Mouse (Mus musculus): ENCODE measurements around the gene Wdfy1.

Gene Wdfy1

DNA sequence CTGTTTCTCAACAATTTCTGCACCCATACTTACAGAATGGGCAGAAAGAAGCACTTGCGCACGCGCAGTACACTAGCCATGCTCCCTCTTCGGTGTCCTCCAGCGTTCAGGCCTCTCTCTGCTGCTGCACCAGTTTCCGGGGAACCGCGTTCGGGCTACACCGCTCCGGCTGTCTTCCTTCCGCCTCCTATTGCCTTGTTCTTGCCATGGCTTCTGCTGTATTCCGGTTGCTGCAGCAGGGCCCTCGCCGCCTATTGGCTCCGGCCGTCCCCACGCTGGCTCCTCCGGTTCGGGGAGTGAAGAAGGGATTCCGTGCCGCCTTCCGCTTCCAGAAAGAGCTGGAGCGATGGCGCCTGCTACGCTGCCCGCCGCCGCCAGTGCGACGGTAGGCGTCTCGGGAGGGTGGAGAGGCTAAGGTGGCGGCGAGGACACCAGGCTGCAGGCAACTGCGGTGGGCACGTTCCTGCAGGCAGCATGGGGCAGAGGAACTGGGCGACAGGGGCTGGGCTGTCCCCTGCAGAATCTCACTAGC, at the start of gene Wdfy1, which contains the start of gene Mrpl44:
Gene Wdfy1 (minus strand): TSS at position 217 of the 532 bp plus-strand sequence.
Gene Mrpl44 (plus strand): TSS at position 92 of the 532 bp plus-strand sequence.
- DNase-seq: peak; percentile 96

DNA sequence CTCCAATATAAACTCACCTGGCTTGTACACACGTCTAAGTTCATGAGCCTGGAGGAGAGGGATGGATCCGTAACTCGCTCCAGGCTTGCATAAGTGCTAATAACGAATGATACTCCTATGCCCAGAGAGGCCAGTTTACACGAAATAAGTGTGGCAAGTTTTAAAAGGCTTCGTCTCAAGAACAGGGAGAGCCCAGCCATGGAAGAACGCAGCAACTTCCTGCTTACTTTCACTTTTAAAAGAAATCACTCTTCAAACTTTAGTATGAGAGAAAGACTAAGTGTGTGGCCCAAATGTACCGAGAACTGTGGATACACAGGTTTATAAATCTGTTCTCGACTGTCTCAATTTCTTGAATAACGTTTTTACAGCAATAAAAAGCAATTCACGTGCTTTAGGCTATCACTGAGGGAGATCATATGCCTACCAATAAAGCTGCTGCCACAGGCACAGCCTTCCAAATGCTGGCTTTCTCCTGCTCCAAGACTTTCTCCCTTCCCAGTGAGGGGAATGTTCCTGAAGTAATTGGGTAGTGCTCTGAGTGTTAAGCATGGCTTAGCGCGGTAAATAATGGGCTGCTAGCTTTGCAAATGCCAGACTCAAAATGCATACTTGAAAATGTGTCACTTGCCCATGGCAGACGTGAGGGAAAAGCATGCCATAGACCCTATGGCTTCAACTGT, 48.1 kb upstream of the Wdfy1 start:
- DNase-seq: no peak

DNA sequence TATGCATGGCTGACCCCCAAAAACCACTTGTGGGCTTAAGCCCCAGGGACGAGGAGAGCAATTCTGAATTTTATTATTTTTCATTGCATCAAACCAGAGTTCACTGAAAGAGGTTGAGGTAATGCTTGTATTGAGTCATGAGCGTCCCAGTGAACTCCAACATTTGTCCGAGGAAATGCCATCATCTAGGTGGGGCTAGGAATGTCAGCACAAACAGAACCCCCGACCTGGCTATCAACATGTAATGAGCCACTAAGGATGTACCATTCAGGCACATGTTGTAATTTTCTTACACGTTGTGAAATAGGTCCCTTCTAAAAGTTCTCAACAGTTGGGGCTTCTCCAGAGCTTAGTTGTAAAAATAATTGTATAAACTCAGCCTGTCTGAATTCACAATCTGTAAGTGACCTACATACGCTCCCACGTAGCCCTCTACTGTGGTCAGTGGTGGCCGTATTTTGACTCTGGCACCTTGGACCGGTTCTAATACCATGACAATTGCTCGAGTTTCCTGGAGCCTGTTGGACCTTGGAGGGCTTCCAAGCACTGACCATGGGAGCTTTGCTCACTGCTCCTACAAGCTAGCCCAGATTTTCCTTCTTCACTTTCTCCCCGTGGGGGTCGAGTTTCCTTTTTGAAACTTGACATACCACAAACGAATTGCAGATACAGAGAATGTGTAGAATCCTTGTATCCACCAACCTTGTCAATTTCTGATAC, 47.0 kb upstream of the Wdfy1 start:
- DNase-seq: peak; percentile 7

DNA sequence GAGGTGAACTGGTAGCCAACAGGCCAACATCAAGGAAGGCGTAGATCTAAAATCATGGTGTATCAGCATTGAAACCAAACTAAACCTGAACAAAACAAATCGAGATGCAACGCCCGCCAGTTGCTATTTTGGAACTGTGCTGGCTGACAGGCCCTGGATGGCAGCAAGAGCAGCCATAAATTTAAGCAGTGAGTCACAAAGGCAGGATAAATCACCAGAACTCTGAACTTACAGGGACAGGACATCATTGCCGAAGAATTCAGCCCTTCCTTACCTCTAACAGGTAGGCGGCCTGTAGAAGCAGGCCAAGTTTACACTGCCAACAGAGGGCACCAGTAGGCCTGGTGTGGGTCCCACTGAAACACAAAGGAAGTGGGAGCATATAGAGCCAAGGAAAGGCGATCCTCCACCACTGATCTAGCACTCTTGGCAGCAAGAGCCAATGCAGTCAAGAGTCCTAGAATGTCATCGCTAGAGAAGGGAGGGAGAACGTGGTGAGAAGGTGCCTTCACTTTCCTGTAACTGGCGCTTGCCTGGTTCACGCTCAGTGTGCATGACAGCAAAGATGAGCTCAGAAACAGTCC, 43.4 kb upstream of the Wdfy1 start:
- no peak for DNase-seq

DNA sequence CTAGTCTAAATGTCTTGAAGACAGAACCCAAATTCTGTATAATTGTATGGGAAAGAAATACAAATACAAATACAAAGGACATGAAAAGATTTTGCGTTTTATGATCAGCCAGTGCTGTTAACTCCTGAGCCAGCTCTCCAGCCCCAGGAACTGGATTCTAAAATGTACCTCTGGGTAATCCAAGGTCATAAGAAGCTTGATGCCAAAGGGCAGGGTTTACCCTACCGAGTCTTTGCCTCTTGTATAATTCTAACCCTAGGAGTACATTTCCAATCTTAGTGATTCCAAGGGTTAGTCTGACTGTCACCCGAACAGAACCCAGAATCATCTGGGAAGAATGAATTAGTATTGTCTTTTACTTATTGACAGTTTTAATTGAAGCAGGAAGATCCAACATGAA, 39.5 kb upstream of the Wdfy1 start:
- no peak for DNase-seq

DNA sequence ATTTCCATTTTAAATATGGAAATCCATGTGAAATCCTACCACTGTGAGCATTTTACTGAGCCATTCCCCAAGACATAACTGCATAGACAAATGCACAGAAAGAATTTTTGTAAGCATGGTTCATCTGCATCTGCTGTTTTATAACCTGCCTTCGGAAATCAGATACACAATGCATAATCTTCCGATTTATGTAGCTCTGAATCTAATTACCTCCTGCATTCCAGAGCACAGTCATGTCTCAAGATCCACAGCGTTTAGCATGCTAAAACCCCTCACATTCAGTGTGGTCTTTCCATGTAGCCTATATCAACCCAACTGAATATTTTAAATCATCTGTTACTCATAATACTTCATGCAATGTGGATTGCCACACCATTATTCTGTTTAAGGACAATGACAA, 33.5 kb upstream of the Wdfy1 start:
- DNase-seq: no peak

- DNase-seq: no peak
These were observed 30.9 kb upstream of the Wdfy1 start for GRCm38 (mm10) chr1:79806865-79807264.

GRCm38 (mm10) chr1:79803614-79804013, 27.7 kb upstream of the Wdfy1 start:
- DNase-seq: no peak

DNA sequence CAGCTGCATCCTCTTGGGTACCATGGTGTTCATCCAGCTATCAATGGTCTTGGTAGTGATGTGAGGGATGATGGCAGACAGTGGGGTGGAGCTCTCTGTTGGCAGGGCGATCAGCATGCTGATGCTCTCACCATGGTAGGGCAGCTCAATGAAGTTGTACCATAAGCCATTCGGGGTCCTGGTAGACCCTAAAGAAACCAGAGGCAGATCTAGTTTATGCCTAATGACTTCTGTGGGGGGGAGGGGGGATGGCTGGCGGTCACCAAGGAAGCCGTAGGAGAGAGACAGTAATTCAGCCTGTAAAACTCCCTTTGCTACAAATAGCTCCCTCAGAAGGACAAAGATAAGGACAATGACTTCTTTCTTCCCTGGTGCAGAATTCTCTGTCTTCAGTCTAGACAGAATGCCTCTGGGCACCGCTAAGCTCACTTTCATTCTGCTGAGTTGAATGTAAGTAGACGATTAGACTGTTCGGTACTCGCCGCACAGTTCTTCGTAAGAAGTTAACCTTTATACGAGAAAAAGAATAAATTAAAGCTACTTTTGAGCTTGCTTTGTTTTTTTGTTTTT, 27.0 kb upstream of the Wdfy1 start:
- DNase-seq: no peak

DNA sequence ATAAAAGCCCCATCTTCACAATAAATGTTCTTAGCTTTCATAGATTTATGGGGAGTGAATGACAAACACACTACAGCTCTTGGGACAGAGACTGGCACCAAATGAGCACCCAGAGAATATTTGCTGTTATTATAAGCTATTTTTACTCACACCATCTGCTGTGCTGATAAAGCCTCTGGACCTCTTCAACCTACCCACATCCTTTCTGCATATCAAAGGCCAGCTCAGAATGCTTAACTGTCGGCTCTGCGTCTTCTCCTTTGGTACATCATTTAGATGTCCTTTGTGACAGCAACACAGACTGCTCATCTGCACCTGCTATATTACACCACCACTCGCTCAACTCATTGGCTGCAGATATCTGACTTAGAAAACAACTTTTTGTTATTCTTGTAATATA, 21.1 kb upstream of the Wdfy1 start:
- DNase-seq: no peak

- no peak for DNase-seq
These were observed 10.5 kb upstream of the Wdfy1 start for GRCm38 (mm10) chr1:79786267-79786927.

GRCm38 (mm10) chr1:79782433-79782832, 6.5 kb upstream of the Wdfy1 start:
- DNase-seq: no peak

DNA sequence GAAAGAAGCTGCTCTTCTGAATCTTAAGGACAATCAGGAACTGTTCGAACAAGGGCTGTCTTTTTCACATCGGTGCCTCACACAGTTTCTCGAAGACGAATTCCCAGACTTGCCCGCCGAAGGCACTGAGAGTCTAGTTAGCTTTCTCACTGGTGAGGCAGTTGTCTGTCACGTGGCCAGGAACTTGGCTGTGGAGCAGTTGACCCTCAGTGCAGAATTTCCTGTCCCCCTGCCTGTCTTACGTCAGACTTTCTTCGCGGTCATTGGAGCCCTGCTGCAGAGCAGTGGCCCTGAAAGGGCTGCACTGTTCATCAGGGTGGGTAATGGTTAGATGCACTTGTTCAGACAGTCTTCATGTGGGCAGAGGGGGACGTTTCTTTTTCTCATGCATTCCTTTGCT, 2.1 kb upstream of the Wdfy1 start:
- no peak for DNase-seq

GRCm38 (mm10) chr1:79774164-79774780, 1.7 kb downstream of the Wdfy1 start:
- DNase-seq: no peak

DNA sequence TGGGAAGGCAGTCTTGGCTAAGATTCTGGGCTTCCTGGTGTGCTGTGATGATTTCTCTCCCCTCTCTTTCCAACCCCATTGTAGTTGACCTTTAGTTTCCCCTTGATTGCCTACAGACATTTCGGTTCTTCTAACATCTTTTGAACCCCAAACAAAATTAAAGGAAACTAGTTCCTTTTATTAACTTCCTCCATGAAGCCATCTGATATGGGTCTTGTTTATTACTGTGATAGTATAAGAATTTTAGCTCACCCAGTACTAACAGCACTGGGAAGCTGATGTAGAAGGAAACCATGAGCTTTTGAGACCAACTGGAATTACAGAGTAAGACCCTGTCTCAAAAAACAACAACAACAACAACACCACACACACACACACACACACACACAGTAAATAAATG, 7.7 kb downstream of the Wdfy1 start:
- no peak for DNase-seq

DNA sequence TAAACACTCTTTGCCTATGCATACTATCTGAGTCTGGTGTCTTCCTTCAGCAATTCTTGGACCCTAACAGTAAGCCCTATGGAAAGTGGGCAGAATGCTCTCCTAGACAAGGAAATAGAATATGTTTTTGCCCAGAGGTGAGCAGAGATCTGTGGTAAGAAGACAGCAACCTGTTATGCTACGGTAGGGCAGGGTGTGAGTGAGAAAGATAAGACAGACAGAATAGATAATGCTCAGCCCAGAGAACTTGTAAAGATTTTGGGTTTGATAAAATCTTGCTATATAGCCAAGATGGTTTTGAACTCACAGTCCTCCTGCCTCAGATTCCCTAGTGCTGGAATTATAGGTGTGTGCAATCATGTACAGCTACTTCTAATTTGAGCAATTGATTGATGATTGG, 11.5 kb downstream of the Wdfy1 start:
- no peak for DNase-seq

DNA sequence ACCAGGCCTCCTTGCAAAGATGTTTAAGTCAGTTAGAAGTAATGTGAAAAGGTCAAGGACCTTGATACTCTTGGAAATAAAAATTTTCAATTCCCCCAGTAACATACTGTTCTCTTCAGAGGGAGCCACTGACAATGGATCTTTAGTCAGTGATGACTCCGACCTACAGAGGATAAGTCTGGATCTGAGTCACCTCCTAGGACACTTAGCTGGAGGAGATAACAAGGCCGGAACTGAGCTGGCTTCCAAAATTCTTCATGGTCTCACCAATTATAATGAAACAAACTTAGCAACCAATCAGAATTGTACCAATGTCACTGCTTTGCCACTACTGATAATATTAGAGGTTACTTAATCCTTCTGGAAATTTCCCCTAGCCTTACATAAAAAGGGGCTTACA, 11.9 kb downstream of the Wdfy1 start:
- no peak for DNase-seq

- DNase-seq: peak; percentile 47
These were observed 13.4 kb downstream of the Wdfy1 start for GRCm38 (mm10) chr1:79762282-79763250.

GRCm38 (mm10) chr1:79761917-79762271, 14.0 kb downstream of the Wdfy1 start:
- DNase-seq: no peak

DNA sequence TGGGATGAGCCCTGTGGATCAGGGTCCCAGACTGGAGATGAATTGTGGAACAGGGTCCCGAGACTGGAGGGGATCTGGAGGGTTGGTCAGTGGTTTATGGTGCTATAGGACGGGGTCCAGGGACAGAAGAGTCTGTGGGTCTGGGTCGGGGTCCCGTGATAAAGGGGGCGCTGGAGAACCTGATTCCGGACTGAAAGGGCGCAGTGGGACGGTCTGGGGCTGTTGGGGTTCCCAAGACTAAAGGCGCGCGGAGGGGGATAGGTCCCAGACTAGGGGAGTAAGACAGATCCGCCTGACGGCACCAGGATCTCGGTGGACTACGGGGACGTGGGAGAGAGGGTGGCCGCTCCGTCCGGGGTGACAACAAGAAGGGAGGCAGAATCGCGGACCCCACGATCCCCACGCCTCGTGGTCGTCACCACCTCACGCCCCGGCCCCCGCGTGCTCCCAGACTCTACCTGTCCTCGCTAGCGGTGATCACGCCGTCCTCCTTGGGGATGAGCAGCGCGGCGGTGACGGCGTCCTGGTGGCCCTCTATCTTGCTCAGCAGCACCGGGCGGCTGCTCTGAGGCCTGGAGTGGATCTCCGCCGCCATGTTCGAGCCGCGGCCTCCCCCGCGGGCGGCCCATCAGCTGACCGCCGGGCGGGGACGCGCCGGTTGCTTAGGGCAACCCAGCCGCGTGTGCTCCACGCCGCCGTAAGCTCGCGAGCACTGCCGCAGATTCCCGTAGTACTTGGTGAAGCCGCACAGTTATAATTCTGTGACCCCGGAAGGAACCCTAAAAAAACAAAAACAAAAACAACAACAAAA, 14.6 kb downstream of the Wdfy1 start:
- peak; percentile 84 for DNase-seq
